Mouse (Mus musculus) limb, embryonic 12.5 days (tissue): ENCODE data around the gene Serpina11. TPM values are rescaled to one million over a fixed set of nuclear protein-coding genes. Genes with fewer than 3 reads are reported as not detected.
"Not testable (repeated sequence)": the region's sequence is repeated elsewhere in the genome, so short reads cannot be mapped to it uniquely, and the experiment has no call there.

Source experiments
- ATAC-seq: fragments of 200-750 bp; cut with Nextera tagmentation; 2 replicates; pipeline ENCODE4 v1.8.0; 2017; ENCODE audit warnings: low read depth, moderate TSS enrichment; ENCODE audit not compliant: insufficient number of reproducible peaks, insufficient read depth, low FRiP score, low TSS enrichment
- H3K27ac ChIP-seq: fragments of 300-500 bp; sonication (generic); 2 replicates; pipeline ENCODE4 v1.5.1; 2016; ENCODE audit warnings: mild to moderate bottlenecking, moderate library complexity
- H3K27me3 ChIP-seq: fragments of 300-500 bp; sonication (generic); 2 replicates; pipeline ENCODE4 v1.6.1; 2016; ENCODE audit warnings: mild to moderate bottlenecking, moderate library complexity
- H3K36me3 ChIP-seq: fragments of 300-500 bp; sonication (generic); 2 replicates; pipeline ENCODE4 v1.6.1; 2016; ENCODE audit warnings: mild to moderate bottlenecking, moderate library complexity
- H3K4me1 ChIP-seq: fragments of 300-500 bp; sonication (generic); replicated peaks from 2 replicates; pipeline ENCODE4 v1.6.1; 2016
- H3K4me2 ChIP-seq: fragments of 300-500 bp; sonication (generic); 2 replicates; pipeline ENCODE4 v1.6.1; 2016; ENCODE audit warnings: mild to moderate bottlenecking, moderate library complexity
- H3K4me3 ChIP-seq: fragments of 300-500 bp; sonication (generic); replicated peaks from 2 replicates; pipeline ENCODE4 v1.5.1; 2016; ENCODE audit warnings: mild to moderate bottlenecking
- H3K9ac ChIP-seq: fragments of 300-500 bp; sonication (generic); replicated peaks from 2 replicates; pipeline ENCODE4 v1.6.1; 2016; ENCODE audit warnings: mild to moderate bottlenecking, moderate library complexity
- H3K9me3 ChIP-seq: fragments of 300-500 bp; sonication (generic); 2 replicates; pipeline ENCODE4 v1.6.1; 2016; ENCODE audit warnings: mild to moderate bottlenecking, moderate library complexity
- WGBS: fragments of 180-500 bp; shearing (Covaris S2); methylation state at CpG from one replicate; pipeline ENCODE4 v1.1.7; 2016; 5-methylcytosine and 5-hydroxymethylcytosine counted together
- polyA plus RNA-seq: library from polyadenylated mRNA; unstranded; fragments of >200 nt; fragmentation: Nextera tagmentation; extraction: Ambion mirVana; gene quantifications from 2 replicates; pipeline ENCODE4 v1.2.1, GENCODE M21; 2016

Gene Serpina11
- polyA plus RNA-seq, 1 experiment from 2014 or later, result not detected

DNA sequence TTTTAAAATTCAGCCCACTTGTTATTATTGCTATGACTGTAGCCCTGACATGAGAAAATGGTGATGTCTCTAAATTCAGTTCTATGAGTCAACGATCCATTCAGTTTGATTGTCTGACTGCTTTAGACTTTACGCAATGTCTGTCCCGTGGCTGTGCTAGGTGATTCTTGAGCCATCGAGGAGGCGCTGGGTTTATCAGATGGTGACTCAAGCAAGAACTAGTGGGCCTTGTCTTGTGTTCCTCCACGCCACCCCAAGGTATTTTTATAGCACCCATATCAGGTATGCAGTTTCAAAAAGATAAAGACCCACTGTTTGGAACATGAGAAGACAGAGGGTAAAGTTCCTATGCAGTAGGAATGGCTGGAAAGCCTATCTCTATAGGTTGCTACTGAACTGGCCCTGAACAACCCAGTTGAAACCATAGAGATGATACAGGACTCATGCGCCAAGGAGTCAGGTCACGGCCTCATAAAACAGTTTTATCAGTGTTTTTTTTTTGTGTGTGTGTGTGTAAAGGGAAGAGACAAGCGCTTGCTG lies 20.1 kb downstream of the Serpina11 start:
- H3K9ac ChIP-seq, result no peak overlapping the region
- no peak overlapping the region for H3K4me2 ChIP-seq
- no peak overlapping the region for H3K4me3 ChIP-seq
- H3K27ac ChIP-seq, result no peak overlapping the region
- no peaks in the 10 kb centered on the region for H3K36me3 ChIP-seq
- 90% methylated on average over 9 of the region's 9 CpGs for WGBS
- 0 out of 2 replicates have a peak, but pooled peaks cover 11% of the 10 kb centered on the region for H3K9me3 ChIP-seq
- H3K27me3 ChIP-seq, result no peaks in the 10 kb centered on the region
- H3K4me1 ChIP-seq, result no peaks in the 10 kb centered on the region
- ATAC-seq, result no peak

DNA sequence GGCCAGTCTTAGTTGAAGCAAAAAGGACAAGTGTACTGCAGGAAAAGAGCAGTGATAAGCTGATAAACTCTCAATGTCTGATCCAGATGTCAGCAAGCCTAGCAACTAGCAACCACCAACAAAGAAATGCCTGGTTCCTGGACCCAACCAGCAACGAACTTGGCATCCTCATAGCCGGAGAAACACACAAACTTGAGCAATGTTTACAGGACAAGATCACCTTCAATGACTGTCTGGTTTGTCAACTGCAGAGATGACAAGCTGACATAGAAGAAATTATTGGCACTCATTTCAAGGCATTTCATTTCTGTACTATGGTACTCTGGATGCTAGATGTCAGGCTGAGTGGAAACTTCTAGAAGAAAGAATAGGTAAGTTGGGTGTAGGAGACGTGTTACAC lies 23.0 kb downstream of the Serpina11 start:
- Histone ChIP-seq H3K27me3 (no peaks in the 10 kb centered on the region), H3K4me3 (no peak overlapping the region), H3K36me3 (no peaks in the 10 kb centered on the region), H3K27ac (no peak overlapping the region), H3K4me2 (no peak overlapping the region), H3K9me3 (0 out of 2 replicates have a peak, but pooled peaks cover 12% of the 10 kb centered on the region), H3K9ac (no peak overlapping the region), H3K4me1 (no peaks in the 10 kb centered on the region)
- ATAC-seq, result no peak
- 78% methylated on average over 3 of the region's 3 CpGs for WGBS

DNA sequence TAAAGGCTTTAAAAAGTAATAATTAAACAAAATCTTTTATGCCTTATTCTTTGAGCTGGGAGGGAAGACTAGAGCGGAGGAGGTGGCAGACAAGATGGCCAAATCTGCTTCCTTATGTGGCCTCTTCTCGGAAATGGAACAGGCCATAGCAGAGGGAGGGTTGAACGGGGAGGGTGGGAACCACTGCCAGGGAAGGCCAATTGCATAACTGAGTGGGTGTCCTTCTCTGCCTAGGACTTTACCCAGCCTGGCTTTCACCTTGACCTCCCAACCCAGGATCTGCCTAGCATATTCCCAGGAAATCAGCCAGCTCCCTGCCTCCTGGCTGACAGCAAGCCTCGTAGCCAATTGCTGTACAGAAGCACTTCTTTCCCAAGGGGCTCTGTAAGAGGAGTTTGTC lies 26.5 kb downstream of the Serpina11 start:
- Histone ChIP-seq H3K9ac (no peak overlapping the region), H3K9me3 (0 out of 2 replicates have a peak, but pooled peaks cover 12% of the 10 kb centered on the region), H3K4me1 (no peaks in the 10 kb centered on the region), H3K4me2 (no peak overlapping the region), H3K27me3 (no peaks in the 10 kb centered on the region), H3K4me3 (no peak overlapping the region), H3K27ac (no peak overlapping the region), H3K36me3 (no peaks in the 10 kb centered on the region)
- 83% methylated on average over 4 of the region's 4 CpGs for WGBS
- ATAC-seq, result no peak

DNA sequence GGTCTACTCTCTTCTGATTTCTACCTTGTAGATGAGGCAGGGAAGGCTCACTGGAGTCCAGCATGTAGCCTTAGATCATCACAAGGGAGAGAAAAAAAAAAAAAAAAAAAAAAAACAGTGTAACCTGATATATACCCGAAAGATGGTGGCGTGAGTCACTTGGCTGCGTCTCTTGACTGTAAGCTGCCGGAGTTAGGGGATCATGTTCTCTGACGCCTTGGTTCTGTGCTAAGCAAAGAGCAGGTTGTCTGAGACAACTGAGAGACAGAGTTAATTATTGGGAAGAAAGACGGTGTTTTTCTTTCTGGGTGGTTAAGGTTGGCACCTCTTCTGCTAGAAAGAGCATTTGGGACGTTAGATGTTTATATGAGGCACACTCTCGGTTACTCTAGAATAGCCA lies 26.9 kb downstream of the Serpina11 start:
- 81% methylated on average over 8 of the region's 8 CpGs for WGBS
- Histone ChIP-seq H3K4me2 (no peak overlapping the region), H3K9me3 (0 out of 2 replicates have a peak, but pooled peaks cover 9% of the 10 kb centered on the region), H3K4me3 (no peak overlapping the region), H3K9ac (no peak overlapping the region), H3K4me1 (no peaks in the 10 kb centered on the region), H3K27ac (no peak overlapping the region), H3K27me3 (no peaks in the 10 kb centered on the region), H3K36me3 (no peaks in the 10 kb centered on the region)
- ATAC-seq, result no peak

DNA sequence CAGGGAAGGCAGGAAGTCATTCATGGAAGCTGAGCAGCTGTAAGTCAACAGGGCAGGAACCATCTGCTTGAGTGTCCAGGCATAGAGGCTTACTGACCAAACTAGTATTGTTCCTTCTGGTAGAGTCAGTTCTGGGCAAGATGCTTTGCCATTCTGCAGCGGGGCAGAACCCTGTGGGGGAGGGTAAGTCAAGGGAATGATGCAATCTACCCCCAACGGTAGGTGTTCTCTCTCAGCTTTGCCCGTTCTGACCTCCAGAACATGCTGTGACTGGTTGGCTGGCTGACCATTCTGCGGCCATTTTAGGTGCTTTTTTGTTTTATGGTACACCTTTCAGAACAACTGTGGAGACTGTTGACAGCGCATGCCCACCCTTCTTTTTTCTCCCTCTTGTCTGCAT lies 27.4 kb downstream of the Serpina11 start:
- Histone ChIP-seq H3K4me1 (no peaks in the 10 kb centered on the region), H3K4me2 (no peak overlapping the region), H3K36me3 (no peaks in the 10 kb centered on the region), H3K9ac (no peak overlapping the region), H3K4me3 (no peak overlapping the region), H3K27ac (no peak overlapping the region), H3K27me3 (no peaks in the 10 kb centered on the region), H3K9me3 (0 out of 2 replicates have a peak, but pooled peaks cover 6% of the 10 kb centered on the region)
- ATAC-seq, result no peak
- WGBS, result 84% methylated on average over 5 of the region's 5 CpGs

DNA sequence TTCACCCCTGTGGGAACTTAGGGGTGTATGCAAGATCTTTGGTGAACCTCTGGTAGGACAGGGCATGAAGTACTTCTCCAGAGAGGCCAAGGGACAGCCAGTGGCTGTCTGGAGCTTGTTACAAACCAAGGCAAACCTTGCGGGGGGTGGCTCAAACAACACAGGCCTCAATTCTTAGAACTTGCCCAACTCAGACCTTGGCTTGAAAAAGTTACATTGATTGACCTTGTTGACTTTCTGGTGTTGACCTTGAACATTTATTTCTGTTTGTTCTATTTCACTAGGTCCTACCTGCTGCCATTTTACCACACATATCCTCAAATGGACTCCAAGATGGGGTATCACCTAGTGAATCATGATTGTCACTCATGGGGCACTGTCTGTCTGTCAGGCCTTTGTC lies 28.0 kb downstream of the Serpina11 start:
- Histone ChIP-seq H3K9ac (no peak overlapping the region), H3K27me3 (no peaks in the 10 kb centered on the region), H3K27ac (no peak overlapping the region), H3K4me1 (no peaks in the 10 kb centered on the region), H3K36me3 (no peaks in the 10 kb centered on the region), H3K9me3 (0 out of 2 replicates have a peak, but pooled peaks cover 6% of the 10 kb centered on the region), H3K4me3 (no peak overlapping the region), H3K4me2 (no peak overlapping the region)
- WGBS, result 80% methylated on average over 1 of the region's 1 CpGs
- no peak for ATAC-seq

DNA sequence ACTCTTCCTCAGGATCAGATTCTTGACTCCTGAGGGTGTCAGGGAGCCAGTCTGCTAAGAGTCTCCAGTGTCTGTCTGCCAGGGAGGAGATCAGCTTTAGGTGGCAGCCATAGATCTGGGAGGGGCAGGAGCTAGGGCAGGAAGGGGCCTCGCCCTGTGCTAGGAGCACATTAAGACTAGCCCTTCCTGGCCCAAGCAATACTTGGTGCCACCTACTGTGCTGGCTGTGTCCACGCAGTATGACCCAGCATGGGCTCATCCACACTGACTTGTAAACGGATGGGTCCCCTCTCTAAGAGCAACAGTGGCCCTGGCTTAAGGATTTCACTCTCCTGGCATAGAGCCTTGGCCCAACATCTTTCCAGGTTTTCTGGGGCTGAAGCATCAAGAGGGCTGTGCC lies 31.0 kb downstream of the Serpina11 start, which contains the start of gene Serpina1e:
Serpina1e (minus strand) TSS at position 178 of the 400 bp plus-strand sequence.
- H3K4me1 ChIP-seq, result no peaks in the 10 kb centered on the region
- 92% methylated on average over 3 of the region's 3 CpGs for WGBS
- no peaks in the 10 kb centered on the region for H3K36me3 ChIP-seq
- no peak within 1 kb of the TSS for H3K9ac ChIP-seq
- no peak within 1 kb of the TSS for H3K4me3 ChIP-seq
- H3K27me3 ChIP-seq, result no peaks in the 10 kb centered on the region
- ATAC-seq, result peak; percentile 47; the same call in 1 of the 2 replicates
- no peak within 1 kb of the TSS for H3K4me2 ChIP-seq
- H3K27ac ChIP-seq, result no peak within 1 kb of the TSS
- H3K9me3 ChIP-seq, result no peaks in the 10 kb centered on the region

DNA sequence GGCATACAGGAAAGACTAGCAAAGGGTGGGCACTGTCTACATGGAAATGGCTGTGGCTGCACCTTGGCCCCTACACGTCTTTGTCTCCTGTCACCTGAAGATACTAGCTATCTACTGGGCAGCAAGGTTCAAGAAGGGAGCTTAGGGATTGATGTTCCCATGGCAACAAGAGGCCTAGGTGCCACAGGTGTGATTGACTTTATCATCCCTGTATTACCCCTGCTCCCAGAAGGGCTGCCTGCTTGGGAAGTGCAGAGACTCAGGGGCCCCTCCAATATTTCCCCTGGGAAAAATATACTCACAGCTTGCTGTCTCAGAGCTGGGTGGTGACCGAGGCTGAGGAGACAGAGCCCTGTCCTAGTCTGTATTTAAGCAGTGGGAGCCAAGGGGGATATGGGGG lies 33.2 kb downstream of the Serpina11 start:
- H3K36me3 ChIP-seq, H3K9me3 ChIP-seq, H3K27ac ChIP-seq, ATAC-seq, H3K27me3 ChIP-seq, H3K4me1 ChIP-seq, H3K9ac ChIP-seq, H3K4me3 ChIP-seq, H3K4me2 ChIP-seq: not testable (repeated sequence)
- 79% methylated on average over 2 of the region's 2 CpGs for WGBS

DNA sequence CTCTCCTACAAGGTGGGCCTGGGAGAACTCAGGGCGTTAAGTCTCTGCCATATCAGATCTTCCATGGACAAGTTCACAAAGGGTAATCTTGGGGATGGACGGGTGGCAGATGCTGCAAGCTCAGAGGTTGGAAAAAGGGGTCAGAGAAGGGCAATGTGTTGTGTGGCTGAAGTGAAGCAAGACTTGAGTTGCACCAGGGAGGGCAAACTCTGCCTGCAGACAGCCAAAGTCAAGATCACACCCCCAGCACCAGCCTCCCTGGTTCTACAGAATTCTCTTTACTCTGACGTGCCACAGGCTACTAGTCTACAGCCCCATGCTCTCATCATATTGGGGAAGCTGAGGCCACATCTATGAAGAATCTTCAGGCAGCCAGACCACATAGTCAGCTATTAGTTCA lies 36.8 kb downstream of the Serpina11 start:
- H3K27me3 ChIP-seq, H3K36me3 ChIP-seq, H3K4me1 ChIP-seq, H3K9me3 ChIP-seq, H3K9ac ChIP-seq, H3K27ac ChIP-seq, H3K4me3 ChIP-seq, H3K4me2 ChIP-seq, ATAC-seq: not testable (repeated sequence)
- 71% methylated on average over 3 of the region's 3 CpGs for WGBS

DNA sequence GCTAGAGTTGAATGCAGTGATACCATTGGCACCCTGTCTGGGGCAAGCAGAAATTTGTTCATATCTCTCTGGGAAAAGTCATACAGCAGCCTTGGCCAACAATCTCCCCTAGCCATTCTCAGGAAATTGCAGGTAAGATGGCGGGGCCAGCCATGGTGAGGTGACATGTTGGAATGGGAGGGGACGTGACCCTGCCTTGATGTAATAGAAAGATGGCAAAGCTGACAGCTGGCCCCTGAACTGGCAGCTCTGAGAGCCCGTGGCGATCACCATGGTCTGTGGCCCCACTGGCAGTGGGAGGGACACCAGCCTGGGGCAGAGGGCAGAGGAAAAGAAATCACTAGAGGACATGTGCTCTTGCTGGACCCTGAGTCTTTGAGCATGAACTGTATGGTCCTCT lies 43.5 kb downstream of the Serpina11 start:
- no peak for ATAC-seq
- H3K27ac ChIP-seq, result no peak overlapping the region
- no peak overlapping the region for H3K9ac ChIP-seq
- H3K36me3 ChIP-seq, result no peaks in the 10 kb centered on the region
- H3K27me3 ChIP-seq, result no peaks in the 10 kb centered on the region
- 84% methylated on average over 4 of the region's 4 CpGs for WGBS
- peaks cover 25% of the 10 kb centered on the region; the same call in 1 of the 2 replicates for H3K9me3 ChIP-seq
- H3K4me3 ChIP-seq, result no peak overlapping the region
- no peaks in the 10 kb centered on the region for H3K4me1 ChIP-seq
- no peak overlapping the region for H3K4me2 ChIP-seq
